Mouse (Mus musculus): ENCODE data around the gene Il1rapl1. TPM values are rescaled to one million over a fixed set of nuclear protein-coding genes. Genes with fewer than 3 reads are reported as not detected.

Il1rapl1 gene
- not detected in 2 replicates for polyA plus RNA-seq (2012)

DNA sequence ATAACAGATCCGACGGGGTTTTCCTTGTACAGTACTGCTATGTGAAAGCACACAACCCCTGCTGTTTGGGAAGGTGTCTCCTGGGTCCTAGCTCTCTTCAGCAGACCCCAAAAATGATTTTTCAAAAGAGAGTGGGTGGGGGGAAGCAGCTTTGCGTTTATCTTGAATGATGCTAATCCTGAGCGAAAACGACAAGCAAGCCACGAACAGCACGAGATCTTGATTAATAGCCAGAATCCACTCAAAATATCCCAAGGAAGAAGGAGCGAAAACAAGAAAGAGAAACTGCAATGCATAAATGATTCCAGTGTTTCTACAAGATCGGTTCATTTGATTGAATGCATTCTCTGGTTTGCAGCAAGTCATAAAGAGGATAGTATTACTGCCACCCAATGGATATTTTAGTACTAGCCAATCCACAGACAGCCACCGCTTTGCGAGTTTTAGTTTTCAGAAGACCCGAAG is at the start of gene Il1rapl1:
TSS of gene Il1rapl1 (minus strand) at position 37 of the 465 bp plus-strand sequence.
- H3K9me3 ChIP-seq (ENCODE audit: control insufficient read depth, low read length), result no peaks in the 10 kb centered on the region
- H3K4me3 ChIP-seq (replicated peaks), result no peak within 1 kb of the TSS
- H3K36me3 ChIP-seq (ENCODE audit: control insufficient read depth), result no peaks in the 10 kb centered on the region
- H3K4me1 ChIP-seq (ENCODE audit: control insufficient read depth), result no peaks in the 10 kb centered on the region
- no peaks in the 10 kb centered on the region for H3K27me3 ChIP-seq (ENCODE audit: control insufficient read depth)
- no peak for TF ChIP-seq GATA1 (IDR thresholded peaks at IDR 0.05; ENCODE audit: low read length)
- no peak for TF ChIP-seq TAL1 (IDR thresholded peaks at IDR 0.05; ENCODE audit: low read length)

DNA sequence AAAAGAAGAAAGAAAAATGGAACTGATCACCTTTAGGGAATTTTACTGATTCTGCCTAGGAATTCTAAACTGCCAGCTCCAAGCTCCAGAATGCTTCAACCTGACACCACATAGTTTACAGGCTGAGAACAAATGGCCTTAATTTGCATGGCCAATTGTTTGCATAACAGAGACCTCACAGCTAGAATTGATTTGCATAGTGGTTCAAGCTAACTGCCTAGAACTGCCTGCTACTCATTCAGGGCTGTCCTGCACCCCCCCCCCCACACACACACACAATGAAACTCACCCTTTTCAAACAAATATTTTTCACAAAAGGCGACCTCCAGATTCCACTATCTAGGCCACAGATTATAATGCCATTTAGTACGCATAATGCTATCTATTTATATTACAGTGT is 42.6 kb upstream of the Il1rapl1 start:
- TF ChIP-seq TAL1 (IDR thresholded peaks at IDR 0.05; ENCODE audit: low read length) (no peak), GATA1 (IDR thresholded peaks at IDR 0.05; ENCODE audit: low read length) (no peak)
- Histone ChIP-seq H3K27me3 (ENCODE audit: control insufficient read depth) (no peaks in the 10 kb centered on the region), H3K36me3 (ENCODE audit: control insufficient read depth) (no peaks in the 10 kb centered on the region), H3K4me3 (replicated peaks) (no peak overlapping the region), H3K9me3 (ENCODE audit: control insufficient read depth, low read length) (no peaks in the 10 kb centered on the region), H3K4me1 (ENCODE audit: control insufficient read depth) (no peaks in the 10 kb centered on the region)

DNA sequence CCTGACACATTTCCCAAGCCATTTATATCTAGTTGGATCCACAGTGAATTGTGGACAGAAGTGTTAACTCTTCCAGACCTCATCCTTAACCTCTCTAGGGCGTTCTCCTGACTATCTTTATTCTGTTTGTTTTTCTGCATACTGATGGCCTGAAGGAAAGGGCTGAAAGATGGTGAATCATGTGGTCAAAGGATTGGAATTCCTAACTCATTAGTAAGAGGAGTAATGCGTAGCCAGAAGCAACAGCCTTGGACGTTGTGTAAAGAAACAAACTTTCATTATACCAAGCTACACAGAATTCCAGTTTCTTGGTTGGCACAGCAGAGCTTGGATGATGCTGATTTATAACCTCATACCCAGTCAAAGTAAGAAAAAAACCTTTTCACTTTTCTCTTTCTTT is 10.2 kb upstream of the Il1rapl1 start:
- Histone ChIP-seq H3K9me3 (ENCODE audit: control insufficient read depth, low read length) (no peaks in the 10 kb centered on the region), H3K4me3 (replicated peaks) (no peak overlapping the region), H3K4me1 (ENCODE audit: control insufficient read depth) (no peaks in the 10 kb centered on the region), H3K27me3 (ENCODE audit: control insufficient read depth) (no peaks in the 10 kb centered on the region), H3K36me3 (ENCODE audit: control insufficient read depth) (no peaks in the 10 kb centered on the region)
- TF ChIP-seq GATA1 (IDR thresholded peaks at IDR 0.05; ENCODE audit: low read length), result no peak
- TF ChIP-seq TAL1 (IDR thresholded peaks at IDR 0.05; ENCODE audit: low read length), result no peak

DNA sequence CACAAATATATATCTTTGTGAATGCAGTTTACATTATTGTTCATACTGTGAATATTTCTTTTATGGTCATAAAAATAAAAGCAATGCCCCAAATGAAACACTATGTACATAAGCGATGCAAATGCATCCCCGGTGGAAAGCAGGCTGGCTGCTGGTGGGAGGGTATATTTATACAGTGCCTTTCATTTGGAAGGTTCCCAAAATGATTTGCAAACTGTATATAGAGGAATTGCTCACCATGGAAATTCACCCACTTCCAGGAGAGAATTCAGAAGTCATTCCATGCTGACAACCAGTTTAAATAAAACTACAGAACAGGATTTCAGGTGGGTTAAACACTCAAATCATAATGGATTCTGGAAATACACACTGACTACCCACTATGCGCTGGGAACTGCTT is 4.6 kb upstream of the Il1rapl1 start:
- Histone ChIP-seq H3K36me3 (ENCODE audit: control insufficient read depth) (no peaks in the 10 kb centered on the region), H3K9me3 (ENCODE audit: control insufficient read depth, low read length) (no peaks in the 10 kb centered on the region), H3K27me3 (ENCODE audit: control insufficient read depth) (no peaks in the 10 kb centered on the region), H3K4me1 (ENCODE audit: control insufficient read depth) (no peaks in the 10 kb centered on the region), H3K4me3 (replicated peaks) (no peak overlapping the region)
- TF ChIP-seq GATA1 (IDR thresholded peaks at IDR 0.05; ENCODE audit: low read length), result no peak
- TF ChIP-seq TAL1 (IDR thresholded peaks at IDR 0.05; ENCODE audit: low read length), result no peak

DNA sequence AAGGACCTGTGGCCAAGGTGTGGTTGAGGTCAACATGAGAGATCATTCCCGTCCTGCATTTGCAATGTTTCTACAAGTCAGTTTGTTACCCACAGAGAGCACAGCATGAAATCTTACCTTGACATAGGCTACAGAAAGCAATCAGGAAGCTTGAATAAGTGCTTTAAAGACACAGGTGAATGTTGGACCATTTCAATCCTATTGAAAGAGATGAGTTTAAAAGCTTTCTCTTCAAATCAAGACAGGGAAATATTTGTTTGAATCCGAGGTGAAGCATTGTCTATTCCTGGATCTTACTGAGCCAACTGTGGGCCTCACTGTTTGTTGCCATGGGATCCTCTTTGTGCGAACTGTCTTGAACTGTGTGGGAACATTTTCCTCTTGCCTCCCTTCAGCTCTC is 2.4 kb upstream of the Il1rapl1 start:
- Histone ChIP-seq H3K36me3 (ENCODE audit: control insufficient read depth) (no peaks in the 10 kb centered on the region), H3K27me3 (ENCODE audit: control insufficient read depth) (no peaks in the 10 kb centered on the region), H3K9me3 (ENCODE audit: control insufficient read depth, low read length) (no peaks in the 10 kb centered on the region), H3K4me3 (replicated peaks) (no peak overlapping the region), H3K4me1 (ENCODE audit: control insufficient read depth) (no peaks in the 10 kb centered on the region)
- TF ChIP-seq GATA1 (IDR thresholded peaks at IDR 0.05; ENCODE audit: low read length) (no peak), TAL1 (IDR thresholded peaks at IDR 0.05; ENCODE audit: low read length) (no peak)

DNA sequence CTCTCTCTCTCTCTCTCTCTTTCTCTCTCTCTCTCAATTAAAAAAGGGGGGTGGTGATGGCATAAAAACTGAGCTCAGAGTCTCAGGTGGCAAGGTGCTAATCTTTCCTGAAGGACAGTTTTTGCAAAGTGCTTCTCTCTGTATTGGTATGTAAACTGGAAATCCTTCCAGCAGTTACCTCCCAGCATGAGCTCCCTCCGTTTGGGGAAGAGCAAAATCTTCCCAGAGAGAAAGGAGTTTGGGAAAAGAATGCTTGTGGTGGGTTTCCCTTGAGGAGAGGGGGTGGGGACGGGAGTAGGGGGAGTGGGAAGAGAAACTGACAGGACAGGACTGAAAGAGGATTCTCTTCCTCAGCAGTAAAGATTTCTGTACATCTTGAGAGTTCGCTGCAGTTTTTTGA is 881 bp upstream of the Il1rapl1 start:
- H3K27me3 ChIP-seq (ENCODE audit: control insufficient read depth), result no peaks in the 10 kb centered on the region
- no peak for TF ChIP-seq GATA1 (IDR thresholded peaks at IDR 0.05; ENCODE audit: low read length)
- no peak for TF ChIP-seq TAL1 (IDR thresholded peaks at IDR 0.05; ENCODE audit: low read length)
- no peaks in the 10 kb centered on the region for H3K4me1 ChIP-seq (ENCODE audit: control insufficient read depth)
- H3K4me3 ChIP-seq (replicated peaks), result no peak overlapping the region
- H3K36me3 ChIP-seq (ENCODE audit: control insufficient read depth), result no peaks in the 10 kb centered on the region
- H3K9me3 ChIP-seq (ENCODE audit: control insufficient read depth, low read length), result no peaks in the 10 kb centered on the region

DNA sequence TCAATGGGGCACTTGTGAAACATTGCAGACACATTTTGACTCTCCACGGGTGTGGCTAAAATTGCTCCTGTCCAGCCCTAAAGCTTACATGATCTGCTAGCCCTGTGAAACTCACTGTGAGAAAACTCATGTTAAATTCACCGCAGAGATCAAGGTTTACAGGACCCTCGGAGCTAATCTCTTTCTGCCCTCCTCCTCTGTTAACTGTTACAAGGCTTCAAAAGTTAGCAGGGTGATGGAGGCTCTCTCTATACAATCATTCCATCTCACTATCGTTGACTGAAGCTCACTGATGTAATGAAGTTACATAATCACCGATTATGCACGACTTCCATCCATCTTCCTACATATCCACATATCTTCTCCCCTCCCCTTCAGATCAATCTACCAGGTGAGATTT is 1.9 kb downstream of the Il1rapl1 start:
- Histone ChIP-seq H3K36me3 (ENCODE audit: control insufficient read depth) (no peaks in the 10 kb centered on the region), H3K4me3 (replicated peaks) (no peak overlapping the region), H3K9me3 (ENCODE audit: control insufficient read depth, low read length) (no peaks in the 10 kb centered on the region), H3K4me1 (ENCODE audit: control insufficient read depth) (no peaks in the 10 kb centered on the region), H3K27me3 (ENCODE audit: control insufficient read depth) (no peaks in the 10 kb centered on the region)
- TF ChIP-seq TAL1 (IDR thresholded peaks at IDR 0.05; ENCODE audit: low read length), result no peak
- TF ChIP-seq GATA1 (IDR thresholded peaks at IDR 0.05; ENCODE audit: low read length), result no peak

DNA sequence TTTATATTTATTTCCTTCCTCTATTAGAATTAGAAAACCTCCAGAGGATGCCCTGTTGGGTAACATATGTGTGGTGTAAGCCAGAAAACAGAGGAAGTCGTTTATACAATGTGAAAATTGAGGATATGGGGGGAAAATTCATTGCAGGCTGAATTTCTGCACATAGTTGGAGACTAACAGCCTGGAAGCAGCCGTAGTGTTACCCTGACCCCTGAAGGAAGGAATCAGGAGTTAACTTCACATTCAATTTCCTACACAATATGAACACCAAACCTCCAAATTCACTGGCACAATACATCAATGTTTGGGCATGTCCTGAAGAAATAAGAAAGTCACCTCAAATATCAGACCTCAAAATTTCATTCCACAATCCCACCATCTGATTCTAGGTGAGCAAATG is 3.2 kb downstream of the Il1rapl1 start:
- Histone ChIP-seq H3K36me3 (ENCODE audit: control insufficient read depth) (no peaks in the 10 kb centered on the region), H3K4me3 (replicated peaks) (no peak overlapping the region), H3K9me3 (ENCODE audit: control insufficient read depth, low read length) (no peaks in the 10 kb centered on the region), H3K27me3 (ENCODE audit: control insufficient read depth) (no peaks in the 10 kb centered on the region), H3K4me1 (ENCODE audit: control insufficient read depth) (no peaks in the 10 kb centered on the region)
- TF ChIP-seq GATA1 (IDR thresholded peaks at IDR 0.05; ENCODE audit: low read length) (no peak), TAL1 (IDR thresholded peaks at IDR 0.05; ENCODE audit: low read length) (no peak)

DNA sequence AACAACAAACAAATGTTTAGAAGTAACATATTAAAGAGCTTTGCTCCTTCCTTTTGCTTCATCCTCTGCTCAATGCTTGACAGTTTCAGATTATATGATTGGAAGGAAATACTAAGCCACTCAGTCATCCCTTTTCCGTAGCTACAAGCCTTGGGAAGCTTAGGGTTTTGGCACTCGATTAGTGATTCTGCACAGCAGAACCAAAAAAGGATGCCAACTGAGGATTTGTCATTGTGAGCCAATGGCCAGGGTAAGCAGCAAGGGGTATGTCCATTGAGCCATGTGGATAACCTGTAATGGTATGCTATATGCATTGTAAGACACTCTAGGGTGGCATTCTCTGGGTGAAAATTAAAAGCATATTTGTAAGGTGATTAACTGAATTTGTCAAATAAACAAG is 5.7 kb downstream of the Il1rapl1 start:
- no peaks in the 10 kb centered on the region for H3K36me3 ChIP-seq (ENCODE audit: control insufficient read depth)
- no peaks in the 10 kb centered on the region for H3K9me3 ChIP-seq (ENCODE audit: control insufficient read depth, low read length)
- H3K4me1 ChIP-seq (ENCODE audit: control insufficient read depth), result no peaks in the 10 kb centered on the region
- H3K27me3 ChIP-seq (ENCODE audit: control insufficient read depth), result no peaks in the 10 kb centered on the region
- no peak overlapping the region for H3K4me3 ChIP-seq (replicated peaks)
- TF ChIP-seq TAL1 (IDR thresholded peaks at IDR 0.05; ENCODE audit: low read length) (no peak), GATA1 (IDR thresholded peaks at IDR 0.05; ENCODE audit: low read length) (no peak)

DNA sequence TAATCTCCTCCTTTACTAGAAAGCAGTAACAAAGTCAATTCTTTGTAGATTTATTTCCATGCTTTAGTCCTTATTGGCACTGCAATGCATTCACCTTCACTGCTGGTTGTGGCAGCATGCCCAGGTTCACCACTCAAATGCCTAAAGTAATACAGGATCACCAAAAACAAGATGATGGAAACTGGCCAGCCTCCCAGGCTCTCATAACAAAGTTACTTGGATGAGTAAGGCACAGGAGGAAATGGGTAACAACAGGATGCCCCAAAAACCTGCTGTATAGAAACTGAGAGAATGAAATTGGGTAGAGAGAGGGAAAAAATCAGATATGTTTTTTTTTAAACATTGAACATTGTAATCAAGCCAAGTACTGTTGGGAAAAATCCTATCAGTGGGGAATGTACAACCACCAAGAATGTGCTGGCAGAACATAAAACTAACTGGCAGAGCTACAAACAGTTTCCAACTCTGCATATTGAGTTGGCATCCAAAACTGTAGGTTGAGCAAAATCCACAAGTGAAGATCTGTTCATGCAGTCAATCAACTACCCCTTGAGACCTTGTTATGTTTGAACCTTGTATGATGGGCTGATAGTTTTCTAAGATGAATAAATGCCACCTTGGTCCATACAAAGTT is 21.4 kb downstream of the Il1rapl1 start:
- H3K4me1 ChIP-seq (ENCODE audit: control insufficient read depth), result no peaks in the 10 kb centered on the region
- H3K27me3 ChIP-seq (ENCODE audit: control insufficient read depth), result no peaks in the 10 kb centered on the region
- no peak overlapping the region for H3K4me3 ChIP-seq (replicated peaks)
- no peaks in the 10 kb centered on the region for H3K36me3 ChIP-seq (ENCODE audit: control insufficient read depth)
- no peak for TF ChIP-seq TAL1 (IDR thresholded peaks at IDR 0.05; ENCODE audit: low read length)
- TF ChIP-seq GATA1 (IDR thresholded peaks at IDR 0.05; ENCODE audit: low read length), result no peak
- H3K9me3 ChIP-seq (ENCODE audit: control insufficient read depth, low read length), result no peaks in the 10 kb centered on the region

All from erythroblast, embryonic 14.5 days (primary cell).